Mouse (Mus musculus) lung, adult 2 months (tissue): ENCODE data around the gene Top2a. TPM values are rescaled to one million over a fixed set of nuclear protein-coding genes. Genes with fewer than 3 reads are reported as not detected.

ENCODE experiments used
- DNase-seq: peaks from one replicate; pipeline ENCODE4 v3.0.0; 2022
- H3K4me1 ChIP-seq: fragments of 200-500 bp; 2 replicates; pipeline ENCODE4 v1.6.1; 2011; ENCODE audit warnings: low read length; ENCODE audit not compliant: control insufficient read depth, insufficient read depth
- H3K4me3 ChIP-seq: fragments of 200-500 bp; replicated peaks from 2 replicates; pipeline ENCODE3; 2011; ENCODE audit warnings: low read depth, mild to moderate bottlenecking, control low read depth, low read length; ENCODE audit errors: extremely low read depth
- CTCF ChIP-seq: fragments of 200-500 bp; IDR thresholded peaks from 2 replicates; pipeline ENCODE4 v1.5.1; 2011; ENCODE audit warnings: mild to moderate bottlenecking, low read length, control low read depth; ENCODE audit not compliant: insufficient read depth
- POLR2A ChIP-seq: fragments of 200-500 bp; IDR thresholded peaks from 2 replicates; pipeline ENCODE4 v1.6.1; 2011; ENCODE audit warnings: low read depth, mild to moderate bottlenecking, control low read depth, low read length, borderline replicate concordance; ENCODE audit errors: extremely low read depth
- WGBS: fragments of 180-500 bp; shearing (Covaris S2); methylation state at CpG from one replicate; pipeline ENCODE4 v1.1.7; 2018; 5-methylcytosine and 5-hydroxymethylcytosine counted together
- polyA plus RNA-seq: library from polyadenylated mRNA; depleted of rRNA; stranded (reverse); fragments of >200 nt; gene quantifications from 2 replicates; pipeline ENCODE4 v1.2.3, GENCODE M21; 2012

The Top2a gene
- polyA plus RNA-seq, 1 experiment = 1.4 TPM

- no peak for DNase-seq
- Histone ChIP-seq H3K4me1 (peaks cover 43% of the 10 kb centered on the region), H3K4me3 (peak overlapping the region; percentile 78)
- no peak for TF ChIP-seq POLR2A
- 12% methylated on average over 12 of the region's 12 CpGs for WGBS
Observed at GRCm38 (mm10) chr11:98962421-98963095, 61.4 kb downstream of the Top2a start.

GRCm38 (mm10) chr11:98961766-98962165 is 62.2 kb downstream of the Top2a start:
- DNase-seq = no peak
- TF ChIP-seq CTCF (no peak), POLR2A (peak; percentile 23; the same call in 1 of the 2 replicates)
- Histone ChIP-seq H3K4me1 (peaks cover 37% of the 10 kb centered on the region), H3K4me3 (peak overlapping the region; percentile 85)
- 12% methylated on average over 8 of the region's 8 CpGs for WGBS

- TF ChIP-seq POLR2A (0 out of 2 replicates have a peak, but pooled peaks have one; percentile 12), CTCF (no peak)
- WGBS = 7% methylated on average over 18 of the region's 18 CpGs
- Histone ChIP-seq H3K4me1 (peaks cover 33% of the 10 kb centered on the region), H3K4me3 (peak overlapping the region; percentile 85)
- DNase-seq = no peak
Observed at GRCm38 (mm10) chr11:98961051-98961592, 62.9 kb downstream of the Top2a start.

GRCm38 (mm10) chr11:98960313-98960906 is 63.6 kb downstream of the Top2a start:
- DNase-seq = peak; percentile 87
- Histone ChIP-seq H3K4me3 (peak overlapping the region; percentile 85), H3K4me1 (peaks cover 34% of the 10 kb centered on the region)
- WGBS = under 1% methylated on average over 53 of the region's 53 CpGs
- TF ChIP-seq CTCF (no peak), POLR2A (no peak; the same call in 1 of the 2 replicates)

GRCm38 (mm10) chr11:98959437-98960312 is 64.3 kb downstream of the Top2a start:
- H3K4me1 ChIP-seq = peaks cover 36% of the 10 kb centered on the region
- peak overlapping the region; percentile 85 for H3K4me3 ChIP-seq
- peak; percentile 85 for DNase-seq
- under 1% methylated on average over 42 of the region's 43 CpGs for WGBS
- no peak for TF ChIP-seq CTCF
- TF ChIP-seq POLR2A = peak; percentile 96; the same call in 1 of the 2 replicates

GRCm38 (mm10) chr11:98956340-98956739 is 67.6 kb downstream of the Top2a start:
- WGBS = 78% methylated on average over 10 of the region's 10 CpGs
- Histone ChIP-seq H3K4me3 (no peak overlapping the region), H3K4me1 (peaks cover 32% of the 10 kb centered on the region)
- no peak for DNase-seq
- no peak for TF ChIP-seq CTCF
- TF ChIP-seq POLR2A = no peak

GRCm38 (mm10) chr11:98955707-98956235 is 68.2 kb downstream of the Top2a start:
- H3K4me3 ChIP-seq = no peak overlapping the region
- TF ChIP-seq CTCF = no peak
- no peak for TF ChIP-seq POLR2A
- DNase-seq = no peak
- peaks cover 37% of the 10 kb centered on the region for H3K4me1 ChIP-seq
- 28% methylated on average over 7 of the region's 7 CpGs for WGBS

- Histone ChIP-seq H3K4me3 (no peak overlapping the region), H3K4me1 (peaks cover 44% of the 10 kb centered on the region)
- TF ChIP-seq POLR2A (no peak), CTCF (no peak)
- DNase-seq = no peak
- 23% methylated on average over 17 of the region's 17 CpGs for WGBS
Observed at GRCm38 (mm10) chr11:98954801-98955706, 68.9 kb downstream of the Top2a start.
